Mouse (Mus musculus): Measurements from ENCODE around the gene Inpp5d.

DNA sequence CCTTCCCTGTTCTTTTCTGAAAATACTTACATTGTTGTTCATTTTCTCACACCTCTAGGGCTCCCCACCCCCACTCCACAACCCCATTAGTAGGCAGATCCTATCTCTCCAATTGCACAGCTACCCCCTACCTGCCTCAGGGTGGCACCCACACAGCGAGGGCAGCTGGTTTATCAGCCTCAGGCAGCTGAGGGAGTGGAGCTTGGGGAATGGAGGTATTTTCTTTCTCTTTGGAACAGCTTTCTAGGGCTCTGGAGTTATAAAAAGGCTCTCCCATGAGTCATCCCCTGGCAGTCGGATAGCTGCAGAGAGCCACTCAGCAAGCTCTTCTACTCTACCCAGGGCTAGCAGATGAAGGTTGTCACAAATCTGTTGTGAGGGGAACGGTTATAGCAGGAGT is 25.9 kb upstream of the Inpp5d start:
- TF ChIP-seq CTCF (IDR thresholded peaks at IDR 0.05; ENCODE audit: extremely low read depth, insufficient read depth, insufficient read length, insufficient replicate concordance) (no peak), POLR2A (IDR thresholded peaks at IDR 0.05; ENCODE audit: low read depth, low read length) (no peak)
